Mouse (Mus musculus) liver, embryonic 14.5 days (tissue): ENCODE measurements at regions not wholly inside any gene's neighbourhood (a gene's known extent, or its start where the extent isn't known, plus 50 kb on each side); places are given as distances from the start of the nearest gene placed in this dataset.

Experiments
- CTCF ChIP-seq: IDR thresholded peaks from 2 replicates; pipeline ENCODE4 v1.5.1; 2016; ENCODE audit warnings: antibody characterized with exemption, low read depth, control low read depth
- EP300 ChIP-seq: IDR thresholded peaks from 2 replicates; pipeline ENCODE4 v1.6.1; 2016; ENCODE audit warnings: antibody characterized with exemption, low read depth

DNA sequence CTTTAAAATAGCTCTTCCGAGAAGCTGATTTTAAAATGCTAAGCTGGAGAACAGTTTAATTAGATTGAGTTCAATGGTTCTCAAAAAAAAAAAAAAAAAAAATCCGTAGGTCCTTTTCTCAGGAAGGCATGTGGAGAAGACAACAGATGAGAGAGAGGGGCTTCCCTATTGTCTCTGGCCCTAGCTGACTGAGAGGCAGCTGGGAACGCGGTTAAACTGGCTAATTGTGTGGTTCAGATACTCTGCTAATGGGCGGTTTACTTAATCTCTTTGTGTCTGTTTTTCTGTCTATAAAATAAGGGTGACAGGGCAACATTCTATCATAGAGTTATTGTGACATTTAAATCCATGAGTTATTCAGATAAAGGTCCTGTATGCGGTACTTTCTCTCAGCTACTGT is 101.1 kb upstream of the Fam92a start:
- TF ChIP-seq CTCF = no peak
- TF ChIP-seq EP300 = no peak
